Mouse (Mus musculus): ENCODE data around the gene Eif2s2.

The Eif2s2 gene

DNA sequence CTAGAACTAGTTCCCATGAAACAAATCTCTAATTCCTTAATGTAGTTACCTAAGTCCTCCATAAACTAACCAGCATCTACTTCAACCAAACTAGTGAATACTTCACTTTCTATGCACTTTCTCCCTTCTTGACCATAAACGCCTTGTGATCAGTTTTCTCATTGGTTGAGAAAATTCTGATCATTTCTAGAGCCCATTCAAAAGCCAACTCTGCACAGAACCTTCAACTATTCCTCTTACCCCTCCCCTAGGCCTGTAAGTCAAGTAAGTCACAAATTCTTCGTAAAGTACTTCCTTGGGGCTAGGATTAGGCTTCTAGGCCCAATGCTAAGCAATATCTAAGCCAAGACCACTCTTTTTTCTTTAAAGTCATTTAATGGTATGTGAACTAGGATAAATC, 1.1 kb downstream of the Eif2s2 start:
- DNase-seq, result no peak

DNA sequence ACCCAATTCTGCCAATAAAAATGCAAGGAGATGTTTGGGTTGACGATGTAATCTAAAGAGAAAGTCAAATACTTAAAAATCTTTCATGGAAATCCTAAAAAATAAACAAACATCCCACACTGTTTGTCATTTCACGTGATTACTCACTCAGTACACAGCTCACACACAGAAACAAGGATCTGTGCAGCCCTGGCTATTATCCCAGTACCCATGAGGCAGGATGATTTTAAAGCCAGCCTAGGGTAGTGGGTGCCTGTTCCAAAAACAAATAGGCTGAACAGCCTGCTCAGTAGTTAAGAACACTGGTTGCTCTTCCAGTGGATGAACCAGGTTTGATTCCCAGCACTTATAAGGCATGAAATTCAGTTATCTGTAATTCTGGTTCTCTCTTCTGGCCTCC, 16.1 kb downstream of the Eif2s2 start:
- DNase-seq, result no peak

DNA sequence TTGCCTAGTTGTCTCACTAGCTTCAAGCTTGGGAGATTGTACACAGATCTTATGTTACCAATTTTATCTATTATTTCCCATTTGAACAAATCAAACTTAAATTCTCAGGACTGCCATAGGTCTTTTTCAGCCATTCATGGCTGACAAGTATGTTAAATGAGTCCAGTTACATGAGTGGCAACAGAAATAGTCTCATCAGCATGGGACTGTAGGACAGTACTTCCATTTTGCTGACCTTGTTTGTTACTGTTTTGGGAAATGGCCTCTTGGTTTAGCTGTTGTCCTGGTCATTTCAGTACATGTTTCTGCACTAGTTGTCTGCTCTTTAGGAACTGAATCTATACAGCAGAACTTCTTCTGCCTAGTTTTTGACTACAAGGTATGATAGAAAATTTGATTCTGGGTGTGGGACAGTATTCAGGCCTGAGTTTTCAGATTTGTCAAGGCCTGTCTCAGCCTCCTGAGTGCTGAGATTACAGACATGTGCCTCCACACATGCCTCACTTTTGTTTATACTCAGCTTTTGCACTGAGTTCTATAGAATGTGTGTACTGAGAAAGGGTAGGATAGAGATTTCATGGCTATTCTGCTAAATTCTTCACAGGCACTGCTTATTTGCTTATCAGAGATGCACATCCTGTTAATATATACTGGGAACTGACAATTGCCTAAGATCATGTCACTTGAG, 22.6 kb downstream of the Eif2s2 start:
- no peak for DNase-seq

DNA sequence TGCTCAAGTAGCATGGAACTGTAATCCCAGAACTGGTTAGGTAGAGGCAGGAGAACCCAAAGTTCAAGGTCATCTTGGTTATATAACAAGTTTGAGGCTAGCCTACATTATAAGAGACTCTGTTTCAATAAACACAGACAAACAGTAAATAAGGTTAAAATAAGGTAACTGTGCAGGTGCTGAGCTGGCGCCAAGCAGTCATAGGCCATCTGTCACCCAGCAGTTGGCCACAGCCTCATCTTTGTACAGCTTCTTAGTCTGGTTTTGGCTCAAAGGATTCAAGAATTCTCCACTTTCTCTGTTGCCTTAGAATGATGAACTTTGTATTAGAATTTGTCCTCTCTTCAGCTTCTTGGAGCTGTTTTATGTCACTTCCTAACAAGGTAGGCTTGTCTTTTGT, 24.6 kb downstream of the Eif2s2 start:
- no peak for DNase-seq

DNA sequence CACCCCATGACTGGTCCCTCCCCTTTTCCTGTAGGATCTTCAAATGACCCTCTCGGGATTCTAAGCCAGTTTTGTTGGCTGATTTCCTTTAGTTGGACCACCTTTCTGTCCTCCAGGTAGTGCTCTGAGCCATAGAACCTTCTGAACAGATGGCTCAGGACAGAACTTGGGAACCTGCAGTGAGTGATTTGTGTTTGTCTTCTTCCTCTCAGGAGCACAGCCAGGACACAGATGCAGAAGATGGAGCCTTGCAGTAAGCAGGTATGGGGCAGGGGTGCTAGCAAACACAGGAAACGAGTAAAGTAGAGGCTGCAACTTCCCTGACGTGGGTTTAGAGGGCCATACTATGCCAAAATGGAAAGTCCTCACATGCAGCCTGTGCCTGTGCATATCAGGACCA, 27.0 kb downstream of the Eif2s2 start:
- DNase-seq, result no peak

DNA sequence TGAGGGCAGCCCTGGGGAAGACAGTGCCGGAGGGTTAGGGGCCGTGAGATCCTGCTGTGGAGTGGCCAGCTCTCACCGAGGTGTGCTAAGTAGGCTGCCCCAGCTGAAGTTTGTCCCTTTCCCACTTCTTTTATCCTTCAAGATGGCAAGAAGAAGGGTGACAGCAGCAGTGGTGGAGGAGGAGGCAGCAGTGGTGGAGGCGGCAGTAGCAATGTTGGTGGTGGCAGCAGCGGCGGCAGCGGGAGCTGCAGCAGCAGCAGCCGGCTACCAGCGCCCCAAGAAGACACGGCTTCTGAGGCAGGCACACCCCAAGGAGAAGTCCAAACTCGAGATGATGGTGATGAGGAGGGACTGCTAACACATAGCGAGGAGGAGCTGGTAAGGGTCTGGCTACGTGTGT, 29.1 kb downstream of the Eif2s2 start:
- DNase-seq, result no peak

DNA sequence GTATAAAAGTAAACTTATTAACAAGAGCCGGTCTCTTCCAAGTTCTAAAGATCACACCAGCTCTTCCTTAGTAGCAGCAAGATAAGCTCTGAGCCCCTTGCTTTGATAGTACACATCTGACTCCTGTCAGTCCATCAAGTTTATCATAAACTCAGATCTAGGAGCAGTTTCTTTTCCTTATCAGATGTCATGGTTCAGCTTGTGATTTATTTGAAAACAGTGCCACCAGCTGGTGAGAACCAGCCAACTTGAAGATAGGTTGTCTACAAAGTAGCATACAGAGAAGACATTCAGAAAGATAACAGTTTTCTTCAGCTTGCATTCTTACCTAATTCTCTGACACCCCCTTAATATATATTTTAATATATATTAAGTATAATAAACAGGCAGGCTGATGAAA, 37.4 kb downstream of the Eif2s2 start:
- peak in 1 of 2 experiments; percentile 19 for DNase-seq

DNA sequence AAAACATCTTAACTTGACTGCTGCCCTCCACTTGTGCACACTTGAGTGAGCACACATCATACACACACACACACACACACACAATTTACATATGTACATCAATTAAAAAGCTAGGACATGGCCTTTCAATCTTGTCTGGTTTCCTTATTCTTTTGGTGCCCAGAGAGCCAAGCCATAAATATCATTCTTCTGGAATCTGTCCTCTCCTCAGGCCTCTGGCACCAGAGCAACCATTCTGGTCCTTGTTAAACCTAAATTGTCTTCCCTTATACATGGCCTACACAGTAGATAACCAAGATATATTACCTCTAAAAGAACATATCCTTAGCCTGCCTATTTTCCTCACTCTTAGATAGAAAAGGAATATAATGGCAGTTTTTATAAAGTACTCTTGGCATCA, 44.6 kb downstream of the Eif2s2 start:
- no peak for DNase-seq

DNA sequence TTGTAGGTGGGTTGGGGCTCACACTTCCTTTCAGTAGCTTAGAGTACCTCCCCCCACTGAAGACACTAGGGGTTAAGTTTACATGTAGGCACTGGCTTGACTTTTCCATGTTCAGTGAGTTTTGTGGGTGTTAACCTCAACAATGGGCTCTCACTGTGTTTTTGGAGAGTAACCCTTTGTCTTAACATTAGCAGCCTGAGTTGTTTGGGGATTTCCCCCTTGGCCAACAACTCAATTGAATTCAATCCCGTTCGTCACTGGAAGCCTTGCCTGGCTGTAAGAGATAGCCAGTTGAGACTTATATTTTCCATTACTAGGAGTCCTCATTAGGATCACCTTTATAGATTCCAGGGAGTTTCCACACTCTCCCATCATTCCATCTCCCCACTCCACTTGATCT, 56.2 kb downstream of the Eif2s2 start:
- no peak for DNase-seq

DNA sequence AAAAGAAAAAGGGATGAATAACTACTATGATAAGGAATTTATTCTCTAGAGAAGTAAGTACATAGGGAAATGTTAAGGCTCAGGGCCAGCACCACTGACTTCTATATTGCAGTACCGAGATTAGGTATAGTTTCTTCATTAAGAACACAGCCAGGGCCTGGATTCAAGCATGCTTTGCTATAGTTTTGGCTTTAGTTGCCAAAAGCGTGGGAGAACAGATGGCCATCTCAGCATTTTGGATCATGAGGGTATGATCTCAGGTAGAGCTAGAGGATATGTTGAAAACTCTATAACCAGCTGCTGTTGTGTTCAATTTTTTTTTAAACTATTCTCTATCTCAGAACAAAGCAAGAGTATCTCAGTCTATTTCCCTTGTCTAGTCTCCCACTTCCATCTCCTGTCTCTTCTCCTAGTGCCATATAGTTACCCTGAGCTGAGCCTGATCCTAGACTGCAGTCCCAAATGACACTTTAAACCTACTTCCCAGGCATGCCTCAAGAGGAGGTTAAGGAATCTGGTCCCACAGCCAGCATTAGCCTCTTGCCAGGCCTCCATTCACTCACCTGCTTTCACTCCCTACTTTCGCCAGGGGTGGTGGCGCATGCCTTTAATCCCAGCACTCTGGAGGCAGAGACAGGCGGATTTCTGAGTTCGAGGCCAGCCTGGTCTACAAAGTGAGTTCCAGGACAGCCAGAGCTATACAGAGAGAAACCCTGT, 58.4 kb downstream of the Eif2s2 start:
- no peak for DNase-seq

DNA sequence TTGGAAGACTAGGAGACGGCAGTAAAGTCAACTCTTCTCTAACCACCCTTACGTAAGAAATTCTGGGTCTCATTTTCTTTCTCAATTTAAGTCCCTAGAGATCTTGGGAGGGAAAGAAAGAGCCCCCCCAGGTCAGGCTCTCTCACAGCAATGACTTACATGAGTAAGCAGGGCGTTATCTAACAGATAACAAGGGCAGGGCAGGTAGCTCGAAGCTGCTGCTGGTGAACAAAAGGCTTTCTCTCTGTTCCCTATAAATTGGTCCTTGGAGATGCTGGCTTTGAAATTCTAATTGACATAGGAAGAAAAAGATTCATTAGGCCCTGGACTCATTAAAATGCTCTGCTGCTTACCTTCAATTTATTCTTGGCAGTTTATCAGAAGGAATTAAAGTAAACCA, 60.3 kb downstream of the Eif2s2 start:
- no peak for DNase-seq

DNA sequence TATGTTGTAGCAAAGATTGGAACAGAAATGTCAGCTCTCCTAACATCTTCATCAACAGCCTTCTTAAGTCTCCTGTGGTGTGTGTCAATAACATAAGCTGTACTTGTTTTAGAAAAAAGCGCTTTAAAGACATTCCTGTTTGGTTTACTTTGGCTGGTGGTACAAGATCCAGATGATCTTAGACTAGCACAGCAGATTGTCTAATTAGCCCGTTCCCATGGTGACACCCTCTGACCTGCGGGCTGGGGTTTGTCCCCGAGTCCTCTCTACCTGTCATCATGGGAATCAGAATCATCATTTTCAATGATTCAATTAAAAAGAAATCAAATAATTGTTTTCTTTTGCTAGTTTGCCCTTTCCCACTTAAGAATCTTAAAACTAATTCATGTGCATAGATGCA, 65.2 kb downstream of the Eif2s2 start:
- DNase-seq, result no peak

DNA sequence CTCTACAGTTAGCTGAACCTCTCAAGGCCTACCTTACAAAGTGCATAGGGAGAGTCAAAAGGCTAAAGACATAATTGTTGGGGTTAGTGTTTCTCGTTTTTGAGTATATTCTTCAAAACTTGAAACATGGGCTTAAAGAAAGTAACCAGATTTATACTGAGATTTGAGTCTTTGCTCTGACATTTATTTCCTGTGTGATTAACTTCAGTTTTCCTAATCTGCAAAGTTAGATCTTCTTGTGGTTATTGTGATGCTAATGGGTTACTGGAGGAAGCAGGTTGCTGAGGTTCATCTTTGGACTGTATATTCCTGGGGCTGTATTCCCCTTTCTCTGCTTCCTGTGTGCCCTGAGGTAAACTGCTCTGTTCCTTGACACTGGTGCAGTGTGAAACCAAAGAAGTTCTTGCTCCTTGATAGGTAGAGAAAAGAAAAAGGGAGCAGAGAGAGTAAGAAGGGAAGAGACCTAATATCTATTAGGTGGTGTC, 66.6 kb downstream of the Eif2s2 start:
- no peak for DNase-seq

Data from thymus, adult 18-20 months (tissue).